Mouse (Mus musculus): ENCODE data around the gene Safb2. TPM values are rescaled to one million over a fixed set of nuclear protein-coding genes. Genes with fewer than 3 reads are reported as not detected.

The Safb2 gene
- polyA plus RNA-seq, 1 experiment from 2014 or later, result 69.4 TPM

GRCm38 (mm10) chr17:56537912-56538311, 46.5 kb downstream of the Safb2 start:
- H3K4me3 ChIP-seq (ENCODE audit: low read depth, low read length), result no peak overlapping the region
- no peaks in the 10 kb centered on the region for H3K36me3 ChIP-seq (ENCODE audit: insufficient read depth)
- no peaks in the 10 kb centered on the region for H3K27me3 ChIP-seq (ENCODE audit: insufficient read depth, low read length)
- DNase-seq (no peak), ATAC-seq (ENCODE audit: insufficient read depth) (no peak)
- WGBS, result 28% methylated on average over 8 of the region's 8 CpGs
- H3K4me2 ChIP-seq, result no peak overlapping the region
- H3K9ac ChIP-seq, result no peak overlapping the region
- peak; percentile 17; the same call in 1 of the 2 replicates for TF ChIP-seq CTCF (IDR thresholded peaks at IDR 0.05; ENCODE audit: low read depth)
- no peak overlapping the region for H3K27ac ChIP-seq (ENCODE audit: low read depth)
- H3K9me3 ChIP-seq (ENCODE audit: low read depth, low read length), result no peaks in the 10 kb centered on the region
- no peaks in the 10 kb centered on the region for H3K4me1 ChIP-seq (ENCODE audit: insufficient read depth)

GRCm38 (mm10) chr17:56536874-56537273, 47.5 kb downstream of the Safb2 start:
- Histone ChIP-seq H3K27ac (ENCODE audit: low read depth) (no peak overlapping the region), H3K9ac (no peak overlapping the region), H3K9me3 (ENCODE audit: low read depth, low read length) (no peaks in the 10 kb centered on the region), H3K4me1 (ENCODE audit: insufficient read depth) (no peaks in the 10 kb centered on the region), H3K4me2 (no peak overlapping the region), H3K27me3 (ENCODE audit: insufficient read depth, low read length) (no peaks in the 10 kb centered on the region), H3K36me3 (ENCODE audit: insufficient read depth) (no peaks in the 10 kb centered on the region), H3K4me3 (ENCODE audit: low read depth, low read length) (no peak overlapping the region)
- ATAC-seq (ENCODE audit: insufficient read depth) (no peak), DNase-seq (no peak)
- no peak for TF ChIP-seq CTCF (IDR thresholded peaks at IDR 0.05; ENCODE audit: low read depth)
- WGBS, result 72% methylated on average over 3 of the region's 3 CpGs

- H3K4me2 ChIP-seq, result no peak overlapping the region
- H3K4me3 ChIP-seq (ENCODE audit: low read depth, low read length), result no peak overlapping the region
- no peak for TF ChIP-seq CTCF (IDR thresholded peaks at IDR 0.05; ENCODE audit: low read depth)
- no peak overlapping the region for H3K27ac ChIP-seq (ENCODE audit: low read depth)
- no peaks in the 10 kb centered on the region for H3K27me3 ChIP-seq (ENCODE audit: insufficient read depth, low read length)
- H3K9me3 ChIP-seq (ENCODE audit: low read depth, low read length), result no peaks in the 10 kb centered on the region
- no peaks in the 10 kb centered on the region for H3K4me1 ChIP-seq (ENCODE audit: insufficient read depth)
- no peaks in the 10 kb centered on the region for H3K36me3 ChIP-seq (ENCODE audit: insufficient read depth)
- 53% methylated on average over 14 of the region's 14 CpGs for WGBS
- DNase-seq (no peak), ATAC-seq (ENCODE audit: insufficient read depth) (no peak)
- no peak overlapping the region for H3K9ac ChIP-seq
Observed at GRCm38 (mm10) chr17:56536192-56536591, 48.2 kb downstream of the Safb2 start.

- Histone ChIP-seq H3K36me3 (ENCODE audit: insufficient read depth) (no peaks in the 10 kb centered on the region), H3K9me3 (ENCODE audit: low read depth, low read length) (no peaks in the 10 kb centered on the region), H3K4me1 (ENCODE audit: insufficient read depth) (no peaks in the 10 kb centered on the region), H3K27ac (ENCODE audit: low read depth) (no peak overlapping the region), H3K9ac (no peak overlapping the region), H3K4me3 (ENCODE audit: low read depth, low read length) (no peak overlapping the region), H3K4me2 (no peak overlapping the region), H3K27me3 (ENCODE audit: insufficient read depth, low read length) (no peaks in the 10 kb centered on the region)
- TF ChIP-seq CTCF (IDR thresholded peaks at IDR 0.05; ENCODE audit: low read depth), result no peak
- DNase-seq, result no peak
- ATAC-seq (ENCODE audit: insufficient read depth), result no peak
- 53% methylated on average over 4 of the region's 4 CpGs for WGBS
Observed at GRCm38 (mm10) chr17:56524943-56525342, 59.4 kb downstream of the Safb2 start.

- H3K9ac ChIP-seq, result no peak overlapping the region
- WGBS, result 50% methylated on average over 1 of the region's 1 CpGs
- no peaks in the 10 kb centered on the region for H3K27me3 ChIP-seq (ENCODE audit: insufficient read depth, low read length)
- no peaks in the 10 kb centered on the region for H3K9me3 ChIP-seq (ENCODE audit: low read depth, low read length)
- no peak overlapping the region for H3K4me3 ChIP-seq (ENCODE audit: low read depth, low read length)
- H3K4me1 ChIP-seq (ENCODE audit: insufficient read depth), result no peaks in the 10 kb centered on the region
- H3K36me3 ChIP-seq (ENCODE audit: insufficient read depth), result no peaks in the 10 kb centered on the region
- no peak for DNase-seq
- no peak overlapping the region for H3K4me2 ChIP-seq
- no peak for TF ChIP-seq CTCF (IDR thresholded peaks at IDR 0.05; ENCODE audit: low read depth)
- ATAC-seq (ENCODE audit: insufficient read depth), result no peak
- no peak overlapping the region for H3K27ac ChIP-seq (ENCODE audit: low read depth)
Observed at GRCm38 (mm10) chr17:56522744-56523143, 61.6 kb downstream of the Safb2 start.

- WGBS, result 8% methylated on average over 13 of the region's 13 CpGs
- ATAC-seq (ENCODE audit: insufficient read depth) (peak; percentile 78), DNase-seq (peak; percentile 75)
- Histone ChIP-seq H3K4me1 (ENCODE audit: insufficient read depth) (peaks cover 3% of the 10 kb centered on the region; the same call in 1 of the 2 replicates), H3K4me3 (ENCODE audit: low read depth, low read length) (no peak overlapping the region), H3K9ac (no peak overlapping the region; the same call in 1 of the 2 replicates), H3K27ac (ENCODE audit: low read depth) (no peak overlapping the region), H3K27me3 (ENCODE audit: insufficient read depth, low read length) (peaks cover 24% of the 10 kb centered on the region), H3K4me2 (peak overlapping the region; percentile 26; the same call in 1 of the 2 replicates), H3K36me3 (ENCODE audit: insufficient read depth) (no peaks in the 10 kb centered on the region), H3K9me3 (ENCODE audit: low read depth, low read length) (no peaks in the 10 kb centered on the region)
- TF ChIP-seq CTCF (IDR thresholded peaks at IDR 0.05; ENCODE audit: low read depth), result no peak
Observed at GRCm38 (mm10) chr17:56515690-56516410, 68.5 kb downstream of the Safb2 start.

- H3K36me3 ChIP-seq (ENCODE audit: insufficient read depth), result no peaks in the 10 kb centered on the region
- no peak for TF ChIP-seq CTCF (IDR thresholded peaks at IDR 0.05; ENCODE audit: low read depth)
- H3K9ac ChIP-seq, result no peak overlapping the region
- 38% methylated on average over 12 of the region's 12 CpGs for WGBS
- H3K4me2 ChIP-seq, result no peak overlapping the region
- no peak overlapping the region for H3K4me3 ChIP-seq (ENCODE audit: low read depth, low read length)
- H3K27ac ChIP-seq (ENCODE audit: low read depth), result no peak overlapping the region
- no peaks in the 10 kb centered on the region for H3K9me3 ChIP-seq (ENCODE audit: low read depth, low read length)
- DNase-seq, result no peak
- H3K27me3 ChIP-seq (ENCODE audit: insufficient read depth, low read length), result peaks cover 33% of the 10 kb centered on the region
- peaks cover 3% of the 10 kb centered on the region; the same call in 1 of the 2 replicates for H3K4me1 ChIP-seq (ENCODE audit: insufficient read depth)
- ATAC-seq (ENCODE audit: insufficient read depth), result no peak
Observed at GRCm38 (mm10) chr17:56514916-56515315, 69.5 kb downstream of the Safb2 start.

All from lung, embryonic 14.5 days (tissue).